Mouse (Mus musculus) heart, postnatal 0 days (tissue): Measurements from ENCODE around the gene Chil1. TPM values are rescaled to one million over a fixed set of nuclear protein-coding genes. Genes with fewer than 3 reads are reported as not detected.

Experiments
- ATAC-seq: fragments of 200-750 bp; cut with Nextera tagmentation; 2 replicates; pipeline ENCODE4 v1.8.0; 2017; ENCODE audit warnings: low read depth, moderate number of reproducible peaks, moderate library complexity; ENCODE audit not compliant: insufficient read depth
- DNase-seq: peaks from one replicate; pipeline ENCODE4 v3.0.0-alpha.2; 2016; ENCODE audit warnings: low spot score
- H3K27ac ChIP-seq: fragments of 300-500 bp; sonication (generic); 2 replicates; pipeline ENCODE4 v1.5.1; 2014; ENCODE audit warnings: low read depth, mild to moderate bottlenecking
- H3K27me3 ChIP-seq: fragments of 300-500 bp; sonication (generic); 2 replicates; pipeline ENCODE4 v1.6.1; 2014; ENCODE audit warnings: low read length, mixed read lengths; ENCODE audit not compliant: control insufficient read depth, insufficient read depth
- H3K36me3 ChIP-seq: fragments of 300-500 bp; sonication (generic); replicated peaks from 2 replicates; pipeline ENCODE4 v1.6.1; 2014; ENCODE audit warnings: low read length, mixed read lengths; ENCODE audit not compliant: control insufficient read depth, insufficient read depth
- H3K4me1 ChIP-seq: fragments of 300-500 bp; sonication (generic); 2 replicates; pipeline ENCODE4 v1.6.1; 2014; ENCODE audit warnings: antibody characterized with exemption; ENCODE audit not compliant: control insufficient read depth, insufficient read depth
- H3K4me2 ChIP-seq: fragments of 300-500 bp; sonication (generic); 2 replicates; pipeline ENCODE4 v1.6.1; 2014; ENCODE audit warnings: low read depth, mild to moderate bottlenecking, low read length, moderate library complexity
- H3K4me3 ChIP-seq: fragments of 300-500 bp; sonication (generic); 2 replicates; pipeline ENCODE4 v1.5.1; 2014; ENCODE audit warnings: low read depth, low read length
- H3K9ac ChIP-seq: fragments of 300-500 bp; sonication (generic); replicated peaks from 2 replicates; pipeline ENCODE4 v1.6.1; 2014; ENCODE audit warnings: low read depth, low read length, mixed read lengths
- H3K9me3 ChIP-seq: fragments of 300-500 bp; sonication (generic); replicated peaks from 2 replicates; pipeline ENCODE4 v1.6.1; 2016; ENCODE audit warnings: low read length; ENCODE audit not compliant: control insufficient read depth
- CTCF ChIP-seq: IDR thresholded peaks from 2 replicates; pipeline ENCODE4 v1.5.1; 2016; ENCODE audit warnings: antibody characterized with exemption, control low read depth, low read depth
- EP300 ChIP-seq: IDR thresholded peaks from 2 replicates; pipeline ENCODE4 v1.6.1; 2016; ENCODE audit warnings: antibody characterized with exemption, low read depth
- WGBS: fragments of 180-500 bp; shearing (Covaris S2); extraction: QIAGEN DNeasy Blood & Tissue Kit; methylation state at CpG from one replicate; pipeline ENCODE4 v1.1.7; 2014; 5-methylcytosine and 5-hydroxymethylcytosine counted together
- polyA plus RNA-seq: library from polyadenylated mRNA; unstranded; fragments of >200 nt; fragmentation: Nextera tagmentation; extraction: Ambion mirVana; gene quantifications from 2 replicates; pipeline ENCODE4 v1.2.1, GENCODE M21; 2015
- total RNA-seq: library from RNA; depleted of rRNA; stranded (reverse); fragments of >200 nt; gene quantifications from 2 replicates; pipeline ENCODE4 v1.2.3, GENCODE M21; 2014; ENCODE audit warnings: low replicate concordance

The Chil1 gene
- total and polyA plus RNA-seq, 2 experiments from 2014 or later = 0.59 to 0.69 TPM

GRCm38 (mm10) chr1:134230638-134231228 lies 48.8 kb downstream of the Chil1 start:
- Histone ChIP-seq H3K4me3 (no peak overlapping the region), H3K27me3 (peaks cover 18% of the 10 kb centered on the region), H3K27ac (peak overlapping the region; percentile 87), H3K4me1 (peaks cover 39% of the 10 kb centered on the region), H3K9me3 (no peaks in the 10 kb centered on the region), H3K36me3 (no peaks in the 10 kb centered on the region), H3K9ac (no peak overlapping the region), H3K4me2 (no peak overlapping the region)
- 65% methylated on average over 10 of the region's 10 CpGs for WGBS
- DNase-seq = no peak
- no peak for TF ChIP-seq CTCF
- no peak for TF ChIP-seq EP300
- no peak for ATAC-seq

GRCm38 (mm10) chr1:134231270-134231669 lies 49.3 kb downstream of the Chil1 start:
- Histone ChIP-seq H3K4me1 (peaks cover 39% of the 10 kb centered on the region), H3K27ac (peak overlapping the region; percentile 87), H3K36me3 (no peaks in the 10 kb centered on the region), H3K27me3 (peaks cover 18% of the 10 kb centered on the region), H3K9ac (no peak overlapping the region; the same call in 1 of the 2 replicates), H3K9me3 (no peaks in the 10 kb centered on the region), H3K4me3 (no peak overlapping the region), H3K4me2 (no peak overlapping the region)
- peak; percentile 40 for ATAC-seq
- WGBS = 54% methylated on average over 3 of the region's 3 CpGs
- peak; percentile 69 for DNase-seq
- TF ChIP-seq CTCF (no peak), EP300 (no peak)

GRCm38 (mm10) chr1:134231681-134232080 lies 49.7 kb downstream of the Chil1 start:
- Histone ChIP-seq H3K27ac (peak overlapping the region; percentile 87), H3K27me3 (peaks cover 18% of the 10 kb centered on the region), H3K4me1 (peaks cover 36% of the 10 kb centered on the region), H3K9ac (no peak overlapping the region), H3K4me3 (no peak overlapping the region), H3K9me3 (no peaks in the 10 kb centered on the region), H3K36me3 (no peaks in the 10 kb centered on the region), H3K4me2 (no peak overlapping the region)
- TF ChIP-seq EP300 = no peak
- no peak for TF ChIP-seq CTCF
- ATAC-seq (no peak), DNase-seq (no peak)
- 64% methylated on average over 3 of the region's 3 CpGs for WGBS

- H3K4me1 ChIP-seq = peaks cover 29% of the 10 kb centered on the region
- peak overlapping the region; percentile 72 for H3K4me2 ChIP-seq
- no peak overlapping the region; the same call in 1 of the 2 replicates for H3K9ac ChIP-seq
Observed at GRCm38 (mm10) chr1:134232326-134232725, 50.4 kb downstream of the Chil1 start.

GRCm38 (mm10) chr1:134232778-134233531 lies 51.0 kb downstream of the Chil1 start:
- peak; percentile 39 for ATAC-seq
- peak overlapping the region; percentile 30; the same call in 1 of the 2 replicates for H3K9ac ChIP-seq
- H3K27me3 ChIP-seq = peaks cover 18% of the 10 kb centered on the region
- peak overlapping the region; percentile 43 for H3K4me3 ChIP-seq
- no peak for DNase-seq
- WGBS = 19% methylated on average over 12 of the region's 12 CpGs
- H3K4me1 ChIP-seq = peaks cover 28% of the 10 kb centered on the region
- H3K4me2 ChIP-seq = peak overlapping the region; percentile 72
- peak overlapping the region; percentile 87 for H3K27ac ChIP-seq
- H3K9me3 ChIP-seq = no peaks in the 10 kb centered on the region
- no peaks in the 10 kb centered on the region for H3K36me3 ChIP-seq
- TF ChIP-seq CTCF (no peak), EP300 (no peak)

More at GRCm38 (mm10) chr1:134232326-134232725, 50.4 kb downstream of the Chil1 start:
- 44% methylated on average over 8 of the region's 8 CpGs for WGBS
- Histone ChIP-seq H3K9me3 (no peaks in the 10 kb centered on the region), H3K27me3 (peaks cover 18% of the 10 kb centered on the region), H3K4me3 (0 out of 2 replicates have a peak overlapping the region, but pooled peaks have one; percentile 43), H3K36me3 (no peaks in the 10 kb centered on the region), H3K27ac (peak overlapping the region; percentile 87)
- no peak for TF ChIP-seq CTCF
- no peak for TF ChIP-seq EP300
- DNase-seq (no peak), ATAC-seq (no peak)
